Mouse (Mus musculus) C2C12 (cell line): ENCODE results near the gene Ccdc130.

Experiments used
- CTCF ChIP-seq: IDR thresholded peaks from one replicate; pipeline ENCODE4 v1.5.1; 2011; ENCODE audit not compliant: control insufficient read depth, insufficient read depth, insufficient read length
- USF1 ChIP-seq: IDR thresholded peaks from one replicate; pipeline ENCODE4 v1.6.1; 2011; ENCODE audit warnings: low read depth, mild to moderate bottlenecking, control low read depth, moderate library complexity

- TF ChIP-seq CTCF, result peak; percentile 25
- TF ChIP-seq USF1, result no peak
Measured at GRCm38 (mm10) chr8:84210167-84210791, 59.9 kb downstream of the Ccdc130 start.
